Mouse (Mus musculus) adrenal gland, adult 18-20 months (tissue): Measurements from ENCODE around the gene Rapgef4. TPM values are rescaled to one million over a fixed set of nuclear protein-coding genes. Genes with fewer than 3 reads are reported as not detected.

Source experiments
- DNase-seq, 2 experiments: peaks; one replicate each; pipeline ENCODE4 v3.0.0; 2021 to 2022; ENCODE audit warnings: low spot score in 2 of 2
- total RNA-seq, 2 experiments: library from RNA; stranded (reverse); gene quantifications; 1 replicate in 1 of 2; 2 replicates in 1 of 2; pipeline ENCODE4 v1.2.3; 2021

The Rapgef4 gene
- total RNA-seq, 2 experiments from 2014 or later: 43.3 to 279 TPM

DNA sequence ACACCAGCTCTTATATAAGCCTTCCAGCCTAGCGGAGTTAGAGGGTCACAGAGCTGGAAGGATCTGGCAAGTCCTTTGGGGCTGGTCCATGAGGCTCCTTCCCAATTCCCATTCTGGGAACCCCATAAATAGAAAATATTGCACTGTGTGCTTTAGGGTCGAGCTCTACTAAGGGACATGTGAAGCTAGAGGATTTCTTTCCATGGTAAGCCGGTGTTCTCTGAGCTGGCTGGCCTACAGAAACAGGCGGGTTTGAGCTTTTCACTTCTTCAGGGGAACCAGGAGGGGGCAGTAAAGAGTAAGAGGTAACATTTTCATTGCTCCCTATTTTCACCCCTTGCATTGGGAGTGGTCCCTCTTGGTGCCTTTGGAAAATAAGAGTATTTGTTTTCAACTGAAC lies 317.4 kb downstream of the Rapgef4 start:
- DNase-seq: no peak

DNA sequence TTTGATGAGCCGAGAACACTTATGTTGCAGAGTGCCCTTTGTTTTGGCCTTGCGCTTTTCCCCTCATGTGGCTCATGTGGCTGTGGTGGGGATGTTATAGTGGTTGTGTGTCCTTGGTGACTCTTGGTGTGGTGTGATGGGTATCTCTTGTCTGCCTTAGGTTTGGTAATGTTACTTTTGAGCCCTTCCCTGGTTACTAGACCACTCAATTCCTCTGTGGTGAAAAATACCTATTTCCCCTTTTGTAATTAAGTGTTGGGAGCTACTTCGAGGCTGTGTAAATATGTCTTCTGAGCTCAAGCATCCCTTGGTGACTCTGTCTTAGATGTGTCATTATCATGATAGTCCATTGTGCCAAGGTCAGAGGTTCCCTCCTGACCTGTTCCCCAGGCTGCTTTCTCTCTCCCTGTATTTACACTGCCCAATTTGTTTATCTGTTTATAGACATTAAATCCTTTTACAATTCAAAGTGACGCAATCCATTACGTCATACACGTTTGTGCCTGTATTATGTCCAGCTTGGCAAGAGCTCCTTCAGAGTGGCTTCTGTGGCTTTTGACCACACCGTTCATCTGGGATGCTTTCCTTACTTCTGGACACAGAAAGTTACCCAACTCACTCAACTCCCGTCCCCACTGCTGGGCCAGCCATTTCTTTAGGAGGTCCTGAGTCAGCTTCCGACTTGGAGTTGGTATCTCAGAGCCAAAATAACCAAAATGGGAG lies 320.3 kb downstream of the Rapgef4 start:
- no peak for DNase-seq

DNA sequence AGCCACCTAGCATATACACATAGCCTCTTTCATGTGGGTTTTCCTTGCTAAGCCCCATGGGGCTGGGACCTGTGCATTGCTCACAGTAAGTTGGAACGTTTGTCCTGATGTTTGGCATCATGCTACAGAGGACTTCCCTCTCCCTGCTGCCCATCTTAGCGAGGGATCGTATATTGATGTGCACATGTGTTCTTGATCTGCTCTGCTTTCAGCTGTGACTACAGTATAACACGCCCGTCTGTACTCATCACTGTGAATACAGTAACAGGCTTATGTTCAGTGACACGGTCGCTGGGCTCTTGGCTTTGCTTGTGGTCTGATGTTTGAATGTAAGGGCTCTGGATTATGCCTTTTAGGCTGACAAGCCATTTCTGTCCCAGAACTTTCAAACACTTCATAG lies 324.7 kb downstream of the Rapgef4 start:
- no peak for DNase-seq

Other genes starting within 250 kb of the Rapgef4 start
- gene Itga6, start 235.6 kb upstream of the Rapgef4 start, total RNA-seq: 100 to 1,000 TPM; 104 to 133 TPM
- 10 to 100 TPM; 44.2 to 59.8 TPM for gene Pdk1, start 108.0 kb upstream of the Rapgef4 start, total RNA-seq